Mouse (Mus musculus): ENCODE measurements around the gene Rpsa. TPM values are rescaled to one million over a fixed set of nuclear protein-coding genes. Genes with fewer than 3 reads are reported as not detected.

Gene Rpsa
- total RNA-seq, 2 experiments from 2014 or later: 366 to 400 TPM

GRCm38 (mm10) chr9:120111156-120111945 is 16.1 kb upstream of the Rpsa start:
- intact Hi-C loops (cut with DNase I): no loop called here
- no peak for DNase-seq

GRCm38 (mm10) chr9:120112472-120112871 is 15.0 kb upstream of the Rpsa start:
- no peak for DNase-seq
- intact Hi-C loops (cut with DNase I): no loop called here

GRCm38 (mm10) chr9:120113456-120113855 is 14.0 kb upstream of the Rpsa start:
- no peak for DNase-seq
- intact Hi-C loops (cut with DNase I): no loop called here

DNA sequence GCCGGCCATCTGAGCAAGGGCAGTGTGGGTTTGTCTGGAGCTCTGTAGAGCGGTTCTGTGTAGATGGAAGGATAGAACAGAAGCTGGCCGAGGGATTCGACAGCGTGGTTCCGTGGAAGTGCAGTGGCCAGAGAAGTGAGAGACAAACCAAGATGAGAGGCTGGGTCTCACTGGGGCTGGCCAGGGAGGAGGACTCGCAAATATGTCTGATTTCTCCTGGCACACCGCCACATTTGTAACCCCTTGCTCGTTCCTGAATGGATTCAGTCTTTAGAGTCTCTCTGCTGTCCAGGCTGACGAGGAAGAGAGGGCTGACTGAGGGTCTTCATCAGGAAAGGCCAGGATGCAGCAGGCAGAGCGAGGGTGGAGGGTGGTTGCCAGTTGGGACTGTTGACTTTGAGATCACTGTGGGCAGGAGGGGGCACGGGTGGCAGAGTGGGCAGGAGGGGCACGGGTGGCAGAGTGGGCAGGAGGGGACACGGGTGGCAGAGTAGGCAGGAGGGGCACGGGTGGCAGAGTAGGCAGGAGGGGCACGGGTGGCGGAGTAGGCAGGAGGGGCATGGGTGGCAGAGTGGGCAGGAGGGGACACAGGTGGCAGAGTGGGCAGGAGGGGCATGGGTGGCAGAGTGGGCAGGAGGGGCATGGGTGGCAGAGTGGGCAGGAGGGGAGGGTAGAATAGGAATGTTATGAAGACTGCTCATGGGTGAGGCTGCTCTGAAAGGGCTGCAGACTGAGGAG is 13.3 kb upstream of the Rpsa start:
- DNase-seq: no peak
- intact Hi-C loops (cut with DNase I): no loop called here

- no peak for DNase-seq
- intact Hi-C loops (cut with DNase I): no loop called here
These were observed 12.7 kb upstream of the Rpsa start for GRCm38 (mm10) chr9:120114789-120115151.

DNA sequence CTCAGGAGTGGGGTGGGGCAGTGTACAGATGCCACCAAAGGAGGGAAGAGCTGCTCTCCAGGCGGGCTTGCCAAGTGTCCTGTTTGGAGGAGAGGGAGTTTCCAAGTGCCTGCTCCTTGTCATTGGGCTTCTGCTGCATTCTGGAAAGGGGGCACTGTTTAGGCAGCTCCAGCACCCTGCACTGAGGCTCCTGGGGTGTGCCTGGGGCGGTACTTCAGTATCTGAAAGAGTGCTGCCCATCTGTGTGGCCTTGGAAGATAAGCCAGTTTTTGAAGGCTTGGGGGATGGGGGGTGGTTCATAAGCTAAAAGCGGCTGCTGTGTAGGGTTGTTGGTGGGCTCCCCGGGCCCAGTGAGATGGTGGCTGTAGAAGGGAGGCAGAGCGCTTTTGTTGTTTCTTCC is 11.9 kb upstream of the Rpsa start:
- DNase-seq: no peak
- intact Hi-C loops (cut with DNase I): no loop called here

DNA sequence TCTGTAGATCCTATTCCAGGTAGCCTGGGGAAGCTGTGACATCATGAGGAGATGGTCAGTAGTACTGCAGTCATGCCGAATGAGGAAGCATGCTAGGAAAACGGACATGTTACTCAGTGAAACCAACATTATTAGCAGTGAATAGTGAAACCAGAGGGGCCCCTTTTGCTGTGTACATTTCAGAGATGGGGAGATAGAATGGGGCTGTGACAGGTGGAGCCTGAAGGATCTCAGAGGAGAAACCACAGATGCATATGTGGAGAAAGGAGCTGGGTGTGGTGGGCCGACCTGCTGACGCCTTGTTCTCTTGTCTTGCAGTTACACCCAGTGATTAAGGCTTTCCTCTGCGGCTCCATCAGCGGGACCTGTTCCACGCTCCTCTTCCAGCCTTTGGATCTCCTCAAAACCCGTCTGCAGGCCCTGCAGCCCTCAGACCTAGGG is 11.3 kb upstream of the Rpsa start:
- intact Hi-C loops (cut with DNase I): no loop called here
- no peak for DNase-seq

- intact Hi-C loops (cut with DNase I): no loop called here
These were observed 9.3 kb upstream of the Rpsa start for GRCm38 (mm10) chr9:120118212-120118611.

DNA sequence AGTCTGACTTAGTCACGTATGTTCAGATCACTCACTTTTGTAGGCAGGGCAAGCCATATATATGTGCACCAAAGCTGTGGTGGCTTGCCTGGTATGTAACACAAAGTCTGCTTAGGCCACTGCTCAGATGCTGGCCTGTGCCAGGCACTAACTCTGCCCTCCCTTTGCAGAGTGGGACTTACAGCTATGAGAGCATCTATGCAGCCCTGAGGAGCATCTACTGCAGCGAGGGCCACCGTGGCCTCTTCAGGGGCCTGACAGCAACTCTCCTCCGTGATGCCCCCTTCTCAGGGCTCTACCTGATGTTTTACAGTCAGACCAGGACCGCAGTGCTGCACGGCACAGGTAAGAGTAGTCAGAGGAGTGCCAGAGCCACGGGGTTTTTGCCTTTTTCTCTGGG is 7.0 kb upstream of the Rpsa start:
- no peak for DNase-seq
- intact Hi-C loops (cut with DNase I): no loop called here

More at GRCm38 (mm10) chr9:120118212-120118611, 9.3 kb upstream of the Rpsa start:
- DNase-seq: no peak

GRCm38 (mm10) chr9:120126868-120127267 is 621 bp upstream of the Rpsa start:
- no peak for DNase-seq
- intact Hi-C loops (cut with DNase I): loop anchor here (5.0 kb wide), 1 partner anchor 365 kb away; the partner anchor contains the start of gene Eif1b

- no peak for DNase-seq
- intact Hi-C loops (cut with DNase I): loop anchor here (5.0 kb wide), 1 partner anchor 363 kb away; the partner anchor contains the start of gene Eif1b
These were observed 1.8 kb downstream of the Rpsa start for GRCm38 (mm10) chr9:120129276-120129675.

GRCm38 (mm10) chr9:120131784-120132288 is 4.3 kb downstream of the Rpsa start:
- DNase-seq: no peak
- intact Hi-C loops (cut with DNase I): loop anchor here (10.0 kb wide), 1 partner anchor 443 kb away; the partner anchor contains the start of gene Rpl14

- DNase-seq: no peak
- intact Hi-C loops (cut with DNase I): loop anchor here (10.0 kb wide), 1 partner anchor 442 kb away; the partner anchor contains the start of gene Rpl14
These were observed 5.7 kb downstream of the Rpsa start for GRCm38 (mm10) chr9:120132980-120133754.

GRCm38 (mm10) chr9:120133755-120134475 is 6.4 kb downstream of the Rpsa start:
- DNase-seq: no peak
- intact Hi-C loops (cut with DNase I): loop anchor here (10.0 kb wide), 1 partner anchor 441 kb away; the partner anchor contains the start of gene Rpl14

DNA sequence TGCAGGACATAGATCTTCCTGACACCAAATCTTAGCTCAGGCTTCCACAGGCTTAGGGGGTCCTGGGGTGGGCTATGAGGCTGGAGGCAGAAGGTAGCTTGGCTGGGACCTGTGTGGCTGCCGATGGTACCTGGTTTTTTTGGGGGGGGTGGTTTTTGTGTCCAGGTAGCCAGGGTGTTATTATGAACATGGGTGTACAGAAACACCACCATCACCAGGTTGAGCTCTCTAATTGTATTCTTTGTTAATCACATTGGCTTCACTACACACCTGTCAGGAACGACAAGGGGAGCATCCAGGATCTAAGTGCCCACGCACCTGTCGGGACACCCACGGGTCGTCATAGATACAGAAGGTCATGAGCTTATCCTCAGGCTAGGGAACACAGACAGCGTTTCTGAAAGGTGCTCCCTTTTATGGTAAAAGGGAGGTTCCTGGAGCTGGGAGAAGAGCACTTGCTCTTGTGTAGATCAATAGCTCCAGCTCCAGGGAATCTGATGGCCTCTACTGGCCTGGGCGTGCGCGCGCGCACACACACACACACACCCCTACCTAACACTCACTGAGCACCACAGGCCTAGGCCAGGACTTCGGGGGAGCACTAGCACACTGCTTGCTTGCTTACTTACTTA is 7.2 kb downstream of the Rpsa start:
- intact Hi-C loops (cut with DNase I): loop anchor here (10.0 kb wide), 1 partner anchor 440 kb away; the partner anchor contains the start of gene Rpl14

DNA sequence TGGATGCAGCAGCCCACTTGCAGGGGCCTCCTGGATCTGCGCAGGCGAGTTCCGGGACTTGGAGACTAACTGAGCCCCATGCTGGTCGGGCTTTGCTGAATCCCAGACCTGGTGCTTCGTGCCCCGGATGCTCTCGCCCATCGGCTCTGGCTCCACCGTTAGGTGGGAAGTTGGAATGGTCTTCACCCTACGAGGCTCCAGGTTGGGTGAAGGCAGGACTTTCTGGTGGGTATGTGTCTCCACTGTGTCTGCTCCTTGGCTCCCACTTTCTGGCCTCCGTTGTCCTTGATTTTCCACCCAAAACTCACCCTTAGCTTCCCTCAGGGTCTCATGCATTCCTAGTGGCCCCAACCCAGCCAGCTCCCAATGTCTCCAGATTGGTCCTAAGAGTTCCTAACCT is 8.0 kb downstream of the Rpsa start:
- DNase-seq: no peak
- intact Hi-C loops (cut with DNase I): loop anchor here (10.0 kb wide), 1 partner anchor 439 kb away; the partner anchor contains the start of gene Rpl14

More for the DNA sequence above, 7.2 kb downstream of the Rpsa start:
- DNase-seq: no peak

DNA sequence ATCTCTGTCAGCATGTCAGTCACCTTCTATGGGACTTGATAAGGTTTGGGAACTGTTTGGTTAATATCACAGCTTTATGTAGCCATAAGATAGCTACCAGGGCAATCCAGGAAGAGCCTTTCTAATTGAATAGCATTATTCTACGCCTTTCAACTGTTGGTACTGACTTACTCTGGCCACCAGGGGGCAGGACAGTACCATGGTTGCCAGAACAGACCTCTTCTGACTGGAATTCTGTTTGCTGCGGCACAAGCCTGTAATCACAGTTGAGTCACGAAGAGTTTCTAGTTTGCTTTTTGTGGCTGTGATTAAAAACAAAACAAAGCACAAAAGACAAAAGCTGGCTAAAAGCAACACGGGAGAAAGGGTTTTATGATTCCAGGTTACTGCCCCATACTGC is 13.2 kb downstream of the Rpsa start:
- intact Hi-C loops (cut with DNase I): no loop called here
- DNase-seq: peak; percentile 44 to 66

DNA sequence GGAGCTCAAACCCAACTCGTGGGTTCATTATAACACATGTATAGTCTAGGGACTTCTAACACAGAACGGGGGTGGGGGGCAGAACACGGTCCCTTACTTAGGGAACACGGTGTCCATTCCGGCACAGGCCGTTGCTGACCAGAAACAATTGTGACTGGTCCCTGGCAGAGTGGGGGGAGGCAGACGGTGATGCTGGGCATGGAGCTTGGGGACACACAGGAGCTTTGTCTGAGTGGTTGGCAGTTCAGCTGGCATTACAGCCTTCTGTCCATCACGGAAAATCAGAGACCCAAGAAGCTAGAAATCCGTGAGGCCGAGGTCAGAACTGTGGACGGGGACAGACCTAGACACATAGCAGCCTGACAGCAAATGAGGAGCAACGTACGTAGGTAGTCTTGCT is 17.0 kb downstream of the Rpsa start:
- no peak for DNase-seq
- intact Hi-C loops (cut with DNase I): no loop called here

GRCm38 (mm10) chr9:120149222-120149828 is 21.8 kb downstream of the Rpsa start, which contains the start of gene Mobp:
TSS of gene Mobp (plus strand) at chr9:120149707.
- intact Hi-C loops (cut with DNase I): no loop called here
- no peak for DNase-seq

Measured in gastrocnemius, postnatal 36 days (tissue).